Mouse (Mus musculus): ENCODE measurements around the gene F13a1.

GRCm38 (mm10) chr13:37056662-37057061 is 6.6 kb upstream of the F13a1 start:
- no peak for TF ChIP-seq CTCF (IDR thresholded peaks at IDR 0.05)
- TF ChIP-seq EP300 (IDR thresholded peaks at IDR 0.05) = peak; percentile 33; the same call in 1 of the 2 replicates
